Mouse (Mus musculus): ENCODE measurements around the gene Zfp568. TPM values are rescaled to one million over a fixed set of nuclear protein-coding genes. Genes with fewer than 3 reads are reported as not detected.

Zfp568 gene
- 14.7 and 22.5 TPM in 2 replicates for total RNA-seq (2023)

GRCm38 (mm10) chr7:29983690-29984380 lies at the start of gene Zfp568:
Gene Zfp568, plus strand, starts transcription at chr7:29983955.

GRCm38 (mm10) chr7:29953513-29954401 lies 30.0 kb upstream of the Zfp568 start, which contains the start of gene Zfp74:
Gene Zfp74, minus strand, starts transcription at chr7:29954089.

GRCm38 (mm10) chr7:30050882-30051548 lies 67.3 kb downstream of the Zfp568 start, which contains the start of gene Zfp14:
Gene Zfp14, minus strand, starts transcription at chr7:30051380.

DNA sequence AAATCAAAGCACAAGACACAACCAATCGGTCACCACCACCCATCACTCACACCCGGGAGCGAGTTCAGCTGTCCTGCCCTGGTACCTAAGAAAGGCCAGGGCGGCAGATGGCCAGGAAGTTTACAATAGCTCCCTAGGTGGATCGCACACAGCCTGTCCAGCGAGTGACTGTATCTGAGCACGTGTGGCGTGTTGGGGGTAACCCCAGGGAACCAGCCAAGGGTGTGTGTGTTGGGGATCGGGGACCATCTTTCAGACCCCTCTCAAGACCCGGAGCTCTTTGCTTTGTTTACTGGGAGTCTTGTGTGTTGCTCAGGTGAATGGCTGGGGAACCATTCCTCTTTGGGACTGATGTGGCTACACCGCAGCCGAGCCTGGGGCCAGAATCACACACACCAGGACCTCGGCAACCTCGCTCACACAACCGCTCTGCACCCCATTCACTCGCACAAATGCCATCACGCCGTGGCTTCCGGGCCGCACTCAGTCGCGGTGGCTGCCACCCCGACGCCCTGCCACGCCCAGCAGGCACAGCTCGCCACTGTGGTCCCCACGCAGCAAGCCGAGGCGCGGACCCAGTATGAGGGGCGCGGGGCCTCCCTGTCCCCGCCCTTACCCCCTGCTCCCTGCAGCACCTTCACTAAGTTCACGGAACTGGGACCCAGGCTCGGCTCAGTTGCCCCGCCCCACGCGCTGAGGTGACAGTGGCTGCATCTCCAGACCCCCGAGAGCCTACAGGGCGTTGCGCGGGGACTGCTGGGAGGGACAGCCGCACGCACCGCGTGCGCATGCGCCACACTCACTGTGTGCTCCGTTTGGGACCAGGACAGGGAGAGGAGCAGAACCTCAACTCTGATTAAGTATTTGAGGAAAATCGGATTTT lies 88.6 kb downstream of the Zfp568 start, which contains the start of gene Zfp82:
Gene Zfp82, minus strand, starts transcription at position 755 of the 883 bp plus-strand sequence.

Other genes starting within 250 kb of the Zfp568 start
- gene Zfp84, start 215.4 kb upstream of the Zfp568 start, total RNA-seq (2023) = 9.6 TPM in 2 replicates
- 0.13 TPM in 1 of 2 replicates, not detected in the other for gene Zfp30, start 200.0 kb upstream of the Zfp568 start, total RNA-seq (2023)
- 2.6 TPM in 2 replicates for gene Zfp790, start 167.8 kb upstream of the Zfp568 start, total RNA-seq (2023)
- gene Zfp940, start 130.3 kb upstream of the Zfp568 start, total RNA-seq (2023) = 0.23 and 0.35 TPM in 2 replicates
- 1.6 and 2.9 TPM in 2 replicates for gene Zfp420, start 124.0 kb upstream of the Zfp568 start, total RNA-seq (2023)
- 1.5 and 1.6 TPM in 2 replicates for gene Zfp27, start 77.4 kb upstream of the Zfp568 start, total RNA-seq (2023)
- gene Zfp383, start 75.7 kb upstream of the Zfp568 start, total RNA-seq (2023) = 0.16 and 0.20 TPM in 2 replicates
- gene Zfp74, start 29.9 kb upstream of the Zfp568 start, total RNA-seq (2023) = 1.9 and 2.3 TPM in 2 replicates
- 0.22 and 0.25 TPM in 2 replicates for gene Zfp14, start 67.4 kb downstream of the Zfp568 start, total RNA-seq (2023)
- gene Zfp82, start 88.9 kb downstream of the Zfp568 start, total RNA-seq (2023) = 0.14 TPM in 1 of 2 replicates, not detected in the other
- not detected in 2 replicates for gene Gm26920, start 106.5 kb downstream of the Zfp568 start, total RNA-seq (2023)
- 0.28 and 0.52 TPM in 2 replicates for gene Zfp566, start 106.6 kb downstream of the Zfp568 start, total RNA-seq (2023)
- gene Zfp260, start 110.8 kb downstream of the Zfp568 start, total RNA-seq (2023) = 3.6 and 4.7 TPM in 2 replicates
- gene Zfp382, start 138.0 kb downstream of the Zfp568 start, total RNA-seq (2023) = 8.6 and 15.5 TPM in 2 replicates
- 12.9 and 13.6 TPM in 2 replicates for gene Zfp146, start 185.8 kb downstream of the Zfp568 start, total RNA-seq (2023)
- 2.1 TPM in 1 of 2 replicates, not detected in the other for gene Cox7a1, start 200.2 kb downstream of the Zfp568 start, total RNA-seq (2023)
- 210 and 217 TPM in 2 replicates for gene Capns1, start 214.9 kb downstream of the Zfp568 start, total RNA-seq (2023)
- 13.6 and 20.7 TPM in 2 replicates for gene Polr2i, start 248.0 kb downstream of the Zfp568 start, total RNA-seq (2023)
- gene Tbcb, start 248.3 kb downstream of the Zfp568 start, total RNA-seq (2023) = 35.3 and 41.6 TPM in 2 replicates